Mouse (Mus musculus) C2C12 (cell line): ENCODE results near the gene Gpbp1. TPM values are rescaled to one million over a fixed set of nuclear protein-coding genes. Genes with fewer than 3 reads are reported as not detected.

Source experiments
- H3K27me3 ChIP-seq: one replicate; pipeline ENCODE4 v1.6.1; 2011; ENCODE audit not compliant: control insufficient read depth, insufficient read depth, insufficient read length
- H3K36me3 ChIP-seq: one replicate; pipeline ENCODE4 v1.6.1; 2011; ENCODE audit not compliant: control insufficient read depth, insufficient read depth
- H3K4me3 ChIP-seq: one replicate; pipeline ENCODE4 v1.5.1; 2011; ENCODE audit warnings: mild to moderate bottlenecking, control low read depth; ENCODE audit not compliant: poor library complexity, insufficient read depth, severe bottlenecking
- H3K79me2 ChIP-seq: one replicate; pipeline ENCODE4 v1.6.1; 2011; ENCODE audit not compliant: control insufficient read depth, insufficient read depth
- H3K79me3 ChIP-seq: one replicate; pipeline ENCODE4 v1.6.1; 2011; ENCODE audit warnings: low read depth, control low read depth
- H3ac ChIP-seq: one replicate; pipeline ENCODE3; 2011; ENCODE audit warnings: low read depth; ENCODE audit not compliant: control insufficient read depth, insufficient read length
- CEBPB ChIP-seq: IDR thresholded peaks from one replicate; pipeline ENCODE4 v1.6.1; 2011; ENCODE audit warnings: low read depth, mild to moderate bottlenecking, control low read depth, moderate library complexity
- CTCF ChIP-seq: IDR thresholded peaks from one replicate; pipeline ENCODE4 v1.5.1; 2011; ENCODE audit not compliant: control insufficient read depth, insufficient read depth, insufficient read length
- FOSL1 ChIP-seq: IDR thresholded peaks from one replicate; pipeline ENCODE4 v1.8.0; 2011; ENCODE audit warnings: mild to moderate bottlenecking, low read length; ENCODE audit not compliant: poor library complexity, insufficient read depth, severe bottlenecking
- MAX ChIP-seq: IDR thresholded peaks from one replicate; pipeline ENCODE4 v1.6.1; 2011; ENCODE audit warnings: mild to moderate bottlenecking, control low read depth
- MYOD1 ChIP-seq: IDR thresholded peaks from one replicate; pipeline ENCODE4 v1.6.1; 2011; ENCODE audit warnings: low read depth; ENCODE audit not compliant: control insufficient read depth, insufficient read length
- MYOG ChIP-seq: IDR thresholded peaks from one replicate; pipeline ENCODE4 v1.6.1; 2011; ENCODE audit not compliant: control insufficient read depth, insufficient read length; ENCODE audit errors: extremely low read depth
- USF1 ChIP-seq: IDR thresholded peaks from one replicate; pipeline ENCODE4 v1.6.1; 2011; ENCODE audit warnings: low read depth, mild to moderate bottlenecking, control low read depth, moderate library complexity
- polyA plus RNA-seq: library from polyadenylated mRNA; unstranded; fragments of >200 nt; fragmentation: generic; extraction: Trizol; gene quantifications from one replicate; pipeline ENCODE4 v1.2.1, GENCODE M21; 2012; ENCODE audit warnings: missing spikeins

Gene Gpbp1
- polyA plus RNA-seq, 1 experiment = 12.9 TPM

- Histone ChIP-seq H3K79me3 (no peaks in the 10 kb centered on the region), H3K27me3 (no peaks in the 10 kb centered on the region), H3K4me3 (no peak overlapping the region), H3K36me3 (no peaks in the 10 kb centered on the region), H3ac (no peak overlapping the region), H3K79me2 (no peaks in the 10 kb centered on the region)
- TF ChIP-seq MYOD1 (no peak), CEBPB (no peak), USF1 (no peak)
These were observed 41.8 kb upstream of the Gpbp1 start for GRCm38 (mm10) chr13:111531701-111532100.

GRCm38 (mm10) chr13:111524277-111524676 lies 34.4 kb upstream of the Gpbp1 start:
- Histone ChIP-seq H3K27me3 (peaks cover 7% of the 10 kb centered on the region), H3K4me3 (no peak overlapping the region), H3ac (no peak overlapping the region), H3K36me3 (no peaks in the 10 kb centered on the region), H3K79me3 (no peaks in the 10 kb centered on the region), H3K79me2 (no peaks in the 10 kb centered on the region)
- TF ChIP-seq MYOD1 (no peak), USF1 (no peak), FOSL1 (no peak), MAX (no peak), CTCF (no peak), CEBPB (no peak)

GRCm38 (mm10) chr13:111522336-111522735 lies 32.4 kb upstream of the Gpbp1 start:
- Histone ChIP-seq H3K4me3 (no peak overlapping the region), H3K36me3 (no peaks in the 10 kb centered on the region), H3K79me3 (no peaks in the 10 kb centered on the region), H3K79me2 (no peaks in the 10 kb centered on the region), H3K27me3 (peaks cover 7% of the 10 kb centered on the region), H3ac (no peak overlapping the region)
- no peak for TF ChIP-seq MYOG
- no peak for TF ChIP-seq CEBPB
- no peak for TF ChIP-seq FOSL1
- no peak for TF ChIP-seq MAX
- no peak for TF ChIP-seq CTCF
- TF ChIP-seq MYOD1 = no peak
- no peak for TF ChIP-seq USF1

DNA sequence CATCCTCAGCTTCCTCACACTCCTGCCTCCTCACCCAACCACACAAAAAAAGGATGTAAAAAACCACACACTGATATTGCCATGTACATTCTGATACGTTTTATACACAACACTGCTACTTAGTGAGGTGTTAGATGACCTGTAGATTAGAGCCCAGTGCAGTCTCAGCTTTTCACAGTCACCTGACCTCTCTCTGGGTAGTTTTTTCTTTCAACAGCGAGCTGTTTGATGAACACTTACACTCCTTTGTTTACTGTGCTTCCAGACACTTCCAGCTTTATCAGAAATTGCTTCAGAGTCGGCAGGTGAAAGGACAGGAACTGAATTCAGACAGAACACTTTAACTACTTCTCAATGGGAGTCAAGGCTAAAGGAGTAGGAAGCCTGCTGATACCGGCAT lies 30.5 kb upstream of the Gpbp1 start:
- no peaks in the 10 kb centered on the region for H3K36me3 ChIP-seq
- H3K79me3 ChIP-seq = no peaks in the 10 kb centered on the region
- H3ac ChIP-seq = no peak overlapping the region
- no peak overlapping the region for H3K4me3 ChIP-seq
- TF ChIP-seq CTCF = no peak
- no peak for TF ChIP-seq FOSL1
- TF ChIP-seq MYOG = no peak
- no peak for TF ChIP-seq USF1
- TF ChIP-seq MAX = no peak
- no peak for TF ChIP-seq MYOD1
- no peak for TF ChIP-seq CEBPB
- H3K27me3 ChIP-seq = peaks cover 7% of the 10 kb centered on the region
- no peaks in the 10 kb centered on the region for H3K79me2 ChIP-seq

- Histone ChIP-seq H3K36me3 (no peaks in the 10 kb centered on the region), H3K27me3 (peaks cover 7% of the 10 kb centered on the region), H3K4me3 (no peak overlapping the region), H3K79me2 (no peaks in the 10 kb centered on the region), H3K79me3 (no peaks in the 10 kb centered on the region), H3ac (no peak overlapping the region)
- no peak for TF ChIP-seq MAX
- TF ChIP-seq MYOG = no peak
- TF ChIP-seq FOSL1 = no peak
- TF ChIP-seq USF1 = no peak
- TF ChIP-seq CEBPB = no peak
- no peak for TF ChIP-seq MYOD1
- TF ChIP-seq CTCF = no peak
These were observed 28.4 kb upstream of the Gpbp1 start for GRCm38 (mm10) chr13:111518332-111518731.

- H3K27me3 ChIP-seq = peaks cover 7% of the 10 kb centered on the region
- no peaks in the 10 kb centered on the region for H3K79me2 ChIP-seq
- H3K4me3 ChIP-seq = no peak overlapping the region
- TF ChIP-seq CEBPB (no peak), FOSL1 (no peak), USF1 (no peak), MYOD1 (no peak), MYOG (no peak), MAX (no peak), CTCF (no peak)
- no peak overlapping the region for H3ac ChIP-seq
- no peaks in the 10 kb centered on the region for H3K36me3 ChIP-seq
- H3K79me3 ChIP-seq = no peaks in the 10 kb centered on the region
These were observed 26.7 kb upstream of the Gpbp1 start for GRCm38 (mm10) chr13:111516385-111517150.
